Mouse (Mus musculus) heart, adult 2 months (tissue): ENCODE data around the gene Cep55. TPM values are rescaled to one million over a fixed set of nuclear protein-coding genes. Genes with fewer than 3 reads are reported as not detected.
A peak's percentile ranks its signal among the peaks of the same experiment; 100 is the strongest.

ENCODE experiments used
- DNase-seq, 2 experiments: peaks; one replicate each; pipeline ENCODE4 v3.0.0; 2021
- H3K27ac ChIP-seq: fragments of 200-600 bp; 2 replicates; pipeline ENCODE4 v1.8.1; 2022
- H3K27me3 ChIP-seq: fragments of 200-500 bp; 2 replicates; pipeline ENCODE4 v1.6.1; 2012; ENCODE audit warnings: mild to moderate bottlenecking, low read length, inconsistent platforms, mixed read lengths; ENCODE audit not compliant: control insufficient read depth, insufficient read depth
- H3K36me3 ChIP-seq: fragments of 200-500 bp; 2 replicates; pipeline ENCODE4 v1.6.1; 2012; ENCODE audit warnings: low read length, inconsistent platforms; ENCODE audit not compliant: control insufficient read depth, insufficient read depth
- H3K4me1 ChIP-seq: fragments of 200-500 bp; 2 replicates; pipeline ENCODE4 v1.6.1; 2011; ENCODE audit warnings: low read length; ENCODE audit not compliant: control insufficient read depth, insufficient read depth
- H3K4me3 ChIP-seq: fragments of 200-600 bp; 2 replicates; pipeline ENCODE4 v1.8.1; 2022
- H3K79me2 ChIP-seq: fragments of 200-500 bp; replicated peaks from 2 replicates; pipeline ENCODE4 v1.6.1; 2012; ENCODE audit warnings: mild to moderate bottlenecking, inconsistent platforms, low read length, moderate library complexity, mixed read lengths; ENCODE audit not compliant: control insufficient read depth, insufficient read depth
- H3K9ac ChIP-seq: fragments of 200-500 bp; 2 replicates; pipeline ENCODE4 v1.6.1; 2012; ENCODE audit warnings: low read depth, mild to moderate bottlenecking, control low read depth, inconsistent platforms, low read length, mixed read lengths
- CTCF ChIP-seq: fragments of 200-600 bp; IDR thresholded peaks from 2 replicates; pipeline ENCODE4 v1.8.1; 2022; ENCODE audit warnings: antibody characterized with exemption, mild to moderate bottlenecking, moderate library complexity
- EP300 ChIP-seq: fragments of 200-500 bp; IDR thresholded peaks from 2 replicates; pipeline ENCODE4 v1.6.1; 2011; ENCODE audit warnings: low read depth, low read length, control low read depth; ENCODE audit not compliant: insufficient read depth
- POLR2A ChIP-seq: fragments of 200-500 bp; IDR thresholded peaks from 2 replicates; pipeline ENCODE4 v1.6.1; 2011; ENCODE audit warnings: mild to moderate bottlenecking, low read depth, low read length, control low read depth; ENCODE audit not compliant: insufficient read depth
- WGBS: fragments of 180-500 bp; shearing (Covaris S2); methylation state at CpG from one replicate; pipeline ENCODE4 v1.1.7; 2018; 5-methylcytosine and 5-hydroxymethylcytosine counted together
- intact Hi-C: fragments of 180-260 bp; cut with DNase I; formaldehyde crosslinking; loops from one replicate; pipeline ENCODE4 v1.15.1; 2025
- polyA plus RNA-seq: library from polyadenylated mRNA; depleted of rRNA; stranded (reverse); fragments of >200 nt; gene quantifications from 2 replicates; pipeline ENCODE4 v1.2.3, GENCODE M21; 2012
- total RNA-seq, 2 experiments: library from RNA; stranded (reverse); gene quantifications; 2 replicates each; pipeline ENCODE4 v1.2.3; 2021

Gene Cep55
- total and polyA plus RNA-seq, 3 experiments = 0.20 to 0.44 (median 0.27) TPM

- WGBS = 65% methylated on average over 3 of the region's 3 CpGs
- no peak overlapping the region for H3K4me3 ChIP-seq
- no peak for DNase-seq
- H3K36me3 ChIP-seq = no peaks in the 10 kb centered on the region; the same call in 1 of the 2 replicates
- H3K27me3 ChIP-seq = no peaks in the 10 kb centered on the region
- intact Hi-C loops = loop anchor here (1.0 kb wide), 1 partner anchor 24 kb away; no protein-coding TSS in a partner anchor
- H3K27ac ChIP-seq = peak overlapping the region; percentile 51; the same call in 1 of the 2 replicates
- peaks cover 17% of the 10 kb centered on the region for H3K4me1 ChIP-seq
- H3K79me2 ChIP-seq = no peaks in the 10 kb centered on the region
- H3K9ac ChIP-seq = 0 out of 2 replicates have a peak overlapping the region, but pooled peaks have one; percentile 22
- TF ChIP-seq EP300 (no peak), CTCF (no peak), POLR2A (no peak)
Observed at GRCm38 (mm10) chr19:38029871-38030270, 24.9 kb upstream of the Cep55 start.

GRCm38 (mm10) chr19:38030673-38031137, 24.1 kb upstream of the Cep55 start:
- peak overlapping the region; percentile 22; the same call in 1 of the 2 replicates for H3K9ac ChIP-seq
- TF ChIP-seq EP300 = no peak
- peak; percentile 69 for TF ChIP-seq POLR2A
- TF ChIP-seq CTCF = no peak
- intact Hi-C loops = loop anchor here (1.0 kb wide), 1 partner anchor 24 kb away; no protein-coding TSS in a partner anchor
- H3K27me3 ChIP-seq = no peaks in the 10 kb centered on the region
- WGBS = 0% methylated on average over 4 of the region's 23 CpGs
- H3K4me1 ChIP-seq = peaks cover 15% of the 10 kb centered on the region
- peak; percentile 77 to 80 for DNase-seq
- no peak overlapping the region for H3K4me3 ChIP-seq
- peak overlapping the region; percentile 30 for H3K27ac ChIP-seq
- no peaks in the 10 kb centered on the region for H3K79me2 ChIP-seq
- no peaks in the 10 kb centered on the region; the same call in 1 of the 2 replicates for H3K36me3 ChIP-seq

GRCm38 (mm10) chr19:38031144-38031543, 23.7 kb upstream of the Cep55 start:
- Histone ChIP-seq H3K9ac (no peak overlapping the region), H3K27ac (no peak overlapping the region), H3K27me3 (no peaks in the 10 kb centered on the region), H3K4me3 (no peak overlapping the region), H3K4me1 (peaks cover 13% of the 10 kb centered on the region), H3K79me2 (no peaks in the 10 kb centered on the region), H3K36me3 (no peaks in the 10 kb centered on the region; the same call in 1 of the 2 replicates)
- DNase-seq = no peak
- TF ChIP-seq CTCF (no peak), EP300 (no peak), POLR2A (no peak)
- intact Hi-C loops = no loop called here
- 48% methylated on average over 9 of the region's 9 CpGs for whole genome bisulfite sequencing

- DNase-seq = no peak
- no peak overlapping the region for H3K4me3 ChIP-seq
- H3K36me3 ChIP-seq = no peaks in the 10 kb centered on the region; the same call in 1 of the 2 replicates
- H3K79me2 ChIP-seq = no peaks in the 10 kb centered on the region
- TF ChIP-seq CTCF (no peak), EP300 (no peak), POLR2A (no peak)
- no peak overlapping the region for H3K27ac ChIP-seq
- WGBS = 85% methylated on average over 15 of the region's 15 CpGs
- H3K27me3 ChIP-seq = no peaks in the 10 kb centered on the region
- H3K4me1 ChIP-seq = peaks cover 7% of the 10 kb centered on the region
- no peak overlapping the region for H3K9ac ChIP-seq
- intact Hi-C loops = no loop called here
Observed at GRCm38 (mm10) chr19:38032993-38033734, 21.6 kb upstream of the Cep55 start.

GRCm38 (mm10) chr19:38033735-38034057, 21.1 kb upstream of the Cep55 start:
- Histone ChIP-seq H3K4me3 (no peak overlapping the region), H3K36me3 (no peaks in the 10 kb centered on the region; the same call in 1 of the 2 replicates), H3K27ac (no peak overlapping the region), H3K27me3 (no peaks in the 10 kb centered on the region), H3K79me2 (no peaks in the 10 kb centered on the region), H3K4me1 (peaks cover 6% of the 10 kb centered on the region), H3K9ac (no peak overlapping the region)
- no peak for DNase-seq
- intact Hi-C loops = no loop called here
- TF ChIP-seq CTCF (no peak), POLR2A (no peak), EP300 (no peak)
- 79% methylated on average over 2 of the region's 2 CpGs for WGBS

GRCm38 (mm10) chr19:38034696-38035095, 20.1 kb upstream of the Cep55 start:
- WGBS = 74% methylated on average over 2 of the region's 2 CpGs
- H3K27me3 ChIP-seq = no peaks in the 10 kb centered on the region
- H3K79me2 ChIP-seq = no peaks in the 10 kb centered on the region
- peaks cover 5% of the 10 kb centered on the region for H3K4me1 ChIP-seq
- intact Hi-C loops = no loop called here
- no peak overlapping the region for H3K27ac ChIP-seq
- no peaks in the 10 kb centered on the region; the same call in 1 of the 2 replicates for H3K36me3 ChIP-seq
- H3K4me3 ChIP-seq = no peak overlapping the region
- no peak for DNase-seq
- no peak for TF ChIP-seq EP300
- TF ChIP-seq CTCF = no peak
- TF ChIP-seq POLR2A = no peak
- H3K9ac ChIP-seq = no peak overlapping the region
